In genomic region chr17:71742935-71743334, GRCm38 (mm10) we compare ENCODE assay signal across 11 mouse cellular contexts. TPM values are rescaled to one million over a fixed set of nuclear protein-coding genes. Genes with fewer than 3 reads are reported as not detected.
A peak's percentile ranks its signal among the peaks of the same experiment; 100 is the strongest.
DNase-seq lines count a peak whose midpoint lies in the region; ATAC-seq and TF ChIP-seq lines count a peak whose summit lies in the region.
"Had no signal": no experiment of that assay in that cellular context is flagged by ENCODE, and none has a peak within 500 bp of the region (broad histone marks: within the 10 kb centered on the region; RNA-seq: fewer than 3 reads in every experiment).

No protein-coding gene starts in this region.

- H3K79me2 ChIP-seq in liver, adult 2 months (ENCODE audit: control insufficient read depth, insufficient read depth, low read length): no peaks in the 10 kb centered on the region

- H3K9ac ChIP-seq in embryonic facial prominence, embryonic 13.5 days: no peak overlapping the region
- no peak overlapping the region for H3K9ac ChIP-seq in liver, adult 2 months (ENCODE audit: low read depth, low read length)
- no peak overlapping the region for H3K9ac ChIP-seq in liver, embryonic 11.5 days (ENCODE audit: low read depth, low read length)
- H3K9ac ChIP-seq in stomach, postnatal 0 days (ENCODE audit: low read length): no peak overlapping the region
- H3K9ac ChIP-seq: liver, embryonic 13.5 days had no signal

- no peak overlapping the region for H3K4me3 ChIP-seq in embryonic facial prominence, embryonic 13.5 days
- H3K4me3 ChIP-seq in embryonic facial prominence, embryonic 10.5 days: no peak overlapping the region
- no peak overlapping the region for H3K4me3 ChIP-seq in liver, adult 2 months (ENCODE audit: insufficient read depth, low read depth, low read length)
- no peak overlapping the region for H3K4me3 ChIP-seq in liver, embryonic 11.5 days (ENCODE audit: low read depth, low read length)
- no peak overlapping the region for H3K4me3 ChIP-seq in stomach, postnatal 0 days (ENCODE audit: low read depth, low read length)
- H3K4me3 ChIP-seq: liver, embryonic 13.5 days had no signal

- no peak for DNase-seq in embryonic facial prominence, embryonic 10.5 days (ENCODE audit: low spot score)
- DNase-seq in liver, adult 2 months (ENCODE audit: extremely low read depth, low read depth, low spot score): peak; percentile 31
- DNase-seq in liver, embryonic 11.5 days (ENCODE audit: low spot score): no peak
- DNase-seq in left cerebral cortex, adult 18-20 months (ENCODE audit: low spot score in 2 of 2): peak; percentile 41 to 49
- no peak for DNase-seq in stomach, postnatal 0 days (ENCODE audit: low spot score)
- no peak for DNase-seq in spleen, postnatal 14 days (ENCODE audit: low spot score in 2 of 2)
- DNase-seq in gastrocnemius, postnatal 4 days (ENCODE audit: low spot score in 2 of 2): no peak
- DNase-seq: liver, embryonic 13.5 days had no signal

- H3K4me1 ChIP-seq in embryonic facial prominence, embryonic 13.5 days: 0 out of 2 replicates have a peak, but pooled peaks cover 5% of the 10 kb centered on the region
- H3K4me1 ChIP-seq in embryonic facial prominence, embryonic 10.5 days: peaks cover 12% of the 10 kb centered on the region
- no peaks in the 10 kb centered on the region for H3K4me1 ChIP-seq in liver, adult 2 months (ENCODE audit: control insufficient read depth, insufficient read depth, low read length)
- H3K4me1 ChIP-seq in liver, embryonic 11.5 days (replicated peaks; ENCODE audit: control insufficient read depth, insufficient read depth, low read length): no peaks in the 10 kb centered on the region
- no peaks in the 10 kb centered on the region for H3K4me1 ChIP-seq in stomach, postnatal 0 days (replicated peaks; ENCODE audit: control insufficient read depth, insufficient read depth)

- H3K9me3 ChIP-seq in embryonic facial prominence, embryonic 13.5 days: peaks cover 3% of the 10 kb centered on the region; the same call in 1 of the 2 replicates
- H3K9me3 ChIP-seq in embryonic facial prominence, embryonic 10.5 days: no peaks in the 10 kb centered on the region
- H3K9me3 ChIP-seq in liver, embryonic 11.5 days (ENCODE audit: control insufficient read depth, low read length): no peaks in the 10 kb centered on the region
- H3K9me3 ChIP-seq in stomach, postnatal 0 days (ENCODE audit: control insufficient read depth, low read length): no peaks in the 10 kb centered on the region
- H3K9me3 ChIP-seq: liver, embryonic 13.5 days had no signal

- ATAC-seq in embryonic facial prominence, embryonic 13.5 days (ENCODE audit: insufficient number of reproducible peaks, insufficient read depth, low FRiP score, low TSS enrichment, low read depth): no peak
- no peak for ATAC-seq in liver, embryonic 11.5 days (replicated peaks; ENCODE audit: low FRiP score)
- ATAC-seq in stomach, postnatal 0 days (ENCODE audit: low FRiP score, low TSS enrichment): no peak
- ATAC-seq: hindbrain, embryonic 16.5 days had no signal

- H3K27me3 ChIP-seq in embryonic facial prominence, embryonic 13.5 days: no peaks in the 10 kb centered on the region
- H3K27me3 ChIP-seq in embryonic facial prominence, embryonic 10.5 days (replicated peaks; ENCODE audit: low read depth, poor library complexity, severe bottlenecking): no peaks in the 10 kb centered on the region
- no peaks in the 10 kb centered on the region for H3K27me3 ChIP-seq in liver, adult 2 months (ENCODE audit: control insufficient read depth, insufficient read depth, low read length)
- no peaks in the 10 kb centered on the region for H3K27me3 ChIP-seq in liver, embryonic 11.5 days (replicated peaks; ENCODE audit: control insufficient read depth, insufficient read depth, low read length)
- no peaks in the 10 kb centered on the region for H3K27me3 ChIP-seq in stomach, postnatal 0 days (ENCODE audit: control insufficient read depth, insufficient read depth, low read length)
- H3K27me3 ChIP-seq: liver, embryonic 13.5 days had no signal

- 0 out of 2 replicates have a peak overlapping the region, but pooled peaks have one; percentile 5 for H3K4me2 ChIP-seq in embryonic facial prominence, embryonic 13.5 days
- no peak overlapping the region for H3K4me2 ChIP-seq in liver, embryonic 11.5 days
- H3K4me2 ChIP-seq in stomach, postnatal 0 days (replicated peaks; ENCODE audit: low read depth): no peak overlapping the region
- H3K4me2 ChIP-seq: liver, embryonic 13.5 days had no signal

- no peak for TF ChIP-seq CTCF in liver, adult 2 months (IDR thresholded peaks at IDR 0.05; ENCODE audit: low read depth, low read length)
- TF ChIP-seq CTCF in stomach, postnatal 0 days (IDR thresholded peaks at IDR 0.05; ENCODE audit: low read depth): no peak

- no peaks in the 10 kb centered on the region for H3K36me3 ChIP-seq in embryonic facial prominence, embryonic 13.5 days
- H3K36me3 ChIP-seq in embryonic facial prominence, embryonic 10.5 days (replicated peaks): no peaks in the 10 kb centered on the region
- H3K36me3 ChIP-seq in liver, adult 2 months (ENCODE audit: control insufficient read depth, insufficient read depth, low read length): no peaks in the 10 kb centered on the region
- no peaks in the 10 kb centered on the region for H3K36me3 ChIP-seq in liver, embryonic 11.5 days (ENCODE audit: control insufficient read depth, insufficient read depth, low read length)
- no peaks in the 10 kb centered on the region for H3K36me3 ChIP-seq in stomach, postnatal 0 days (ENCODE audit: control insufficient read depth, insufficient read depth, low read length)
- H3K36me3 ChIP-seq: liver, embryonic 13.5 days had no signal

- TF ChIP-seq EP300 in stomach, postnatal 0 days (optimal IDR thresholded peaks at IDR 0.05): no peak

- peak overlapping the region; percentile 60 for H3K27ac ChIP-seq in embryonic facial prominence, embryonic 13.5 days
- H3K27ac ChIP-seq in embryonic facial prominence, embryonic 10.5 days (replicated peaks): no peak overlapping the region
- no peak overlapping the region for H3K27ac ChIP-seq in liver, adult 2 months (replicated peaks; ENCODE audit: insufficient read depth, low read depth, low read length)
- H3K27ac ChIP-seq in liver, embryonic 11.5 days (ENCODE audit: low read depth, low read length): no peak overlapping the region
- peak overlapping the region; percentile 58 for H3K27ac ChIP-seq in stomach, postnatal 0 days (replicated peaks)
- H3K27ac ChIP-seq: liver, embryonic 13.5 days had no signal

- WGBS in embryonic facial prominence, embryonic 13.5 days: 33% methylated on average over 5 of the region's 5 CpGs
- WGBS in embryonic facial prominence, embryonic 10.5 days: 43% methylated on average over 5 of the region's 5 CpGs
- WGBS in liver, adult 2 months: 48% methylated on average over 5 of the region's 5 CpGs
- 49% methylated on average over 5 of the region's 5 CpGs for WGBS in liver, embryonic 11.5 days
- 24% methylated on average over 5 of the region's 5 CpGs for WGBS in stomach, postnatal 0 days

- no peak for TF ChIP-seq POLR2A in liver, adult 2 months (IDR thresholded peaks at IDR 0.05; ENCODE audit: extremely low read depth, insufficient read depth, low read length)

RNA-seq across cellular contexts. Expression of gene Pcare, which starts 9.8 kb away (rescaled TPM):
- polyA plus RNA-seq in embryonic facial prominence, embryonic 13.5 days (2015; fragmentation: Nextera tagmentation; extraction: Ambion mirVana): 0.06 TPM in 1 of 2 replicates, not detected in the other
- polyA plus RNA-seq in embryonic facial prominence, embryonic 10.5 days (2016; fragmentation: Nextera tagmentation; extraction: Ambion mirVana): not detected in 2 replicates
- total RNA-seq in liver, adult 2 months (2014; rRNA removed): not detected in 2 replicates
- not detected in 2 replicates for polyA plus RNA-seq in liver, adult 2 months (2012; rRNA removed)
- 0.04 TPM in 1 of 2 replicates, not detected in the other for polyA plus RNA-seq in liver, embryonic 11.5 days (2014; fragmentation: Nextera tagmentation; extraction: Ambion mirVana)
- total RNA-seq in left cerebral cortex, adult 18-20 months (2021): under 1 TPM; 0.44 to 0.45 TPM
- 0.04 TPM in 1 of 2 replicates, not detected in the other for polyA plus RNA-seq in stomach, postnatal 0 days (2015; fragmentation: Nextera tagmentation; extraction: Ambion mirVana)
- not detected for total RNA-seq in gastrocnemius, postnatal 4 days (2021)
- total RNA-seq: monocyte, adult 5-6 weeks had no signal

RNA-seq across cellular contexts. Expression of gene Clip4, which starts 25.3 kb away (rescaled TPM):
- polyA plus RNA-seq in embryonic facial prominence, embryonic 13.5 days (2015; fragmentation: Nextera tagmentation; extraction: Ambion mirVana): 6.4 and 9.9 TPM in 2 replicates
- 3.5 and 3.8 TPM in 2 replicates for polyA plus RNA-seq in embryonic facial prominence, embryonic 10.5 days (2016; fragmentation: Nextera tagmentation; extraction: Ambion mirVana)
- total RNA-seq in liver, adult 2 months (2014; rRNA removed): 0.28 and 0.67 TPM in 2 replicates
- polyA plus RNA-seq in liver, adult 2 months (2012; rRNA removed): 0.17 and 0.31 TPM in 2 replicates
- 1.2 and 1.3 TPM in 2 replicates for polyA plus RNA-seq in liver, embryonic 11.5 days (2014; fragmentation: Nextera tagmentation; extraction: Ambion mirVana)
- 10 to 100 TPM; 72.8 to 82.4 TPM for total RNA-seq in left cerebral cortex, adult 18-20 months (2021)
- 12.5 and 14.2 TPM in 2 replicates for polyA plus RNA-seq in stomach, postnatal 0 days (2015; fragmentation: Nextera tagmentation; extraction: Ambion mirVana)
- 10 to 100 TPM; 27.6 to 33.8 TPM for total RNA-seq in gastrocnemius, postnatal 4 days (2021)

Comparison
In these comparisons a context has a peak if more than half of its experiments do, and no peak if none do; other contexts are left out.
1. H3K27ac ChIP-seq: peak in embryonic facial prominence, embryonic 13.5 days (single experiment) and stomach, postnatal 0 days (single experiment); none in embryonic facial prominence, embryonic 10.5 days (single experiment), liver, adult 2 months (single experiment) and liver, embryonic 11.5 days (single experiment).
2. DNase-seq: peak in liver, adult 2 months (single experiment) and left cerebral cortex, adult 18-20 months (2 of 2); none in embryonic facial prominence, embryonic 10.5 days (single experiment), liver, embryonic 11.5 days (single experiment), stomach, postnatal 0 days (single experiment), spleen, postnatal 14 days (0 of 2) and gastrocnemius, postnatal 4 days (0 of 2).